Mouse (Mus musculus): ENCODE measurements around the gene Slc17a1. TPM values are rescaled to one million over a fixed set of nuclear protein-coding genes. Genes with fewer than 3 reads are reported as not detected.

Slc17a1 gene
- polyA plus RNA-seq, 1 experiment from 2014 or later = 15.2 TPM

DNA sequence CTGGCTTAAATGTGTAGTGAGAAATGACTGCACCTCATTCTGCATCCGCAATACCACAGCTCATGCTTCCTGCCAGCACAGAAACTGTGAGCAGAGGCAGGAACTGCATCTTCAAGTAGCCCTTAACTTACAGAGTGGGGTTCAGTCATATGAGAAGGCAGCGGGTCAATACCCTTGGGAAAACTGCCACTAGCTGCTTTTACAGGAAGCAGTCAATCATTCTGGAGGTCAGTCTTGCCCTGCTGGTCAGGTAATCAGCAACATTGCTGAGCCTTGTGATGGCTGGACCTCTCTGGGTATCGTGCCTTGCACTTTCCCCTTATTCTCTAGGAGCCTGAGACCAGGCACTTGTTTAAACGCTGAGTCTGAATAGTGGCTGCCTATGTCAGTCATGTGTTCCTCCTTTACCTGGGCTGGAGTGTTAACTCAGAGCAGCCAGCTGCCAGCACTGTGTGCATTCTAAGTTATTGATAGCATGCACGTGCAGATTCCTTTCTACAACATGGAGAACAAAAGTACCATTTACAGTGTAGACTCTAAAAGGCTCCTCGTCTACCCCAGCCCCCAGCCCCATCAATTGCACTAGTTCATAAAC, 21.6 kb downstream of the Slc17a1 start:
- DNase-seq (ENCODE audit: low read depth, low spot score) = no peak
- ChIA-PET CTCF (no interaction called here), POLR2A (no interaction called here)
- TF ChIP-seq CTCF (IDR thresholded peaks at IDR 0.05) = no peak
- in situ Hi-C loops (cut with MboI; ENCODE audit: low pct_unique_long_range_greater_than_20kb) = no loop called here
- ATAC-seq = no peak
- H3K27me3 ChIP-seq = no peaks in the 10 kb centered on the region

DNA sequence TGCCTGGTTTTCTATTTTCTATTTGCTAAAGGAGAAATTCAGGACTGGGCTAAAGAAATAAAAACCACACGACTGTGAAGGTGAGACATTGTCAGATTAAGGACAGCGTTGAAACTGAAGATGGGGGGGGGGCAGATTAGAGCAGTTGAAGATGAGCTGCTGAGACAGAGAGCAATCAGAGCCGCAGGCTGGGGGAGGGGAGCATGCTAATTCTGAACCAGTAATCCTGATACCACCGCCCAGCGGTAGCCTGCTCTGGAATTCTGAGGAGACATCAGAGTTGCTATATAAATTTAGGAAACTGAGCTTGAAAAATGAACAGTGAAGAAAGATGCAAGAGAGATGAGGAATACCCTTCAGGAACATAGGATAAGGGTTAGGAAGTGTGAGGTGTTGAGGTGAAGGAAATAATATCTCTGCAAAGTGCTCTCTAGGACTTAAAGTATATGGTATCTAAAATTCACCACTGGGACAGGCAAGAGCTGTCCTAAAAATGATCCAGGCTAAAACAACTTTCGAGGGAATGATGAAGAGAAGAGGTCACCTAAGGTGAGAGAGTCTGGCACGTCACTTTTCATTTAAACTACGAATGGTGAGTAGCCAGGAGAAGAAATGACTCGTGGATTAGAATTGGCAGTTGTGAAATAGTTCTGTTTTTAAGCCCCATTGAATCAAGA, 25.2 kb downstream of the Slc17a1 start:
- in situ Hi-C loops (cut with MboI; ENCODE audit: low pct_unique_long_range_greater_than_20kb) = no loop called here
- DNase-seq (ENCODE audit: low read depth, low spot score) (no peak), ATAC-seq (no peak)
- TF ChIP-seq CTCF (IDR thresholded peaks at IDR 0.05) = no peak
- ChIA-PET CTCF (no interaction called here), POLR2A (no interaction called here)
- no peaks in the 10 kb centered on the region for H3K27me3 ChIP-seq

DNA sequence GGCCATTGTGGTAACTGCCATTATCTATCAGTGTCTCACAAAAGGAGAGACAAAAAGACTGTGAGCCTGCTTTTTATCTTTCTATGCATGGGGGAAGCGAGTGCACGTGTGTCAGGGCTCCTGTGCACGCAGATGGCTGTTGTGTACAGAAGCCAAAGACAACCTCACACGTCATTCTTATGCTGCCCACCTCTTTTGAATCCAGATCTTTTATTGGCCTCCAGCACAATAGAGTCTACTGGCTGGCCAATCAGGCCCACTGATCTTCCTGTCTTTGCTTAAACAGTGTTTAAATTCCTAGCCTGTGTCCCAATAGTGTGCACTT, 25.7 kb downstream of the Slc17a1 start:
- ChIA-PET CTCF (no interaction called here), POLR2A (no interaction called here)
- no peaks in the 10 kb centered on the region for H3K27me3 ChIP-seq
- ATAC-seq (no peak), DNase-seq (ENCODE audit: low read depth, low spot score) (no peak)
- TF ChIP-seq CTCF (IDR thresholded peaks at IDR 0.05) = no peak
- in situ Hi-C loops (cut with MboI; ENCODE audit: low pct_unique_long_range_greater_than_20kb) = no loop called here

DNA sequence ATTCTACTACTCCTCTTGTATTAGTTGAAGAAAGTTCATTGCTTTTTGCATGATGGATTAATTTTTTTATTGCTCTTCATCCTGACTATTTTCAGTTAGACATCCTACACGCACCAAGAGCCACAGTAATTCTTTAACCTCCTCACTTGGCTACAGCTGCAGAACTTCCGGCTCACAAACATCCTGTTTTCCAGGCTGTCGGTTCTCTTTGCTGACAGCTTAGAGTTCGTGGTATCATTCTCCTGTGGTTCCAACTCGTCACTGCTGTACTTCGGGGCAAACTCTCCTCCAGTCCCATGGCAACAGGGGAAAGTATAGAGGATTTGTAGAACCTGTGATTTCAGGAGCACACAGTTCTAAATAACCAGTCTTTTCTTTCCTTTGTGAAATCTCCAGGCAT, 30.7 kb downstream of the Slc17a1 start:
- ATAC-seq = no peak
- ChIA-PET POLR2A (no interaction called here), CTCF (no interaction called here)
- in situ Hi-C loops (cut with MboI; ENCODE audit: low pct_unique_long_range_greater_than_20kb) = no loop called here
- no peak for DNase-seq (ENCODE audit: low read depth, low spot score)
- TF ChIP-seq CTCF (IDR thresholded peaks at IDR 0.05) = no peak
- H3K27me3 ChIP-seq = no peaks in the 10 kb centered on the region

DNA sequence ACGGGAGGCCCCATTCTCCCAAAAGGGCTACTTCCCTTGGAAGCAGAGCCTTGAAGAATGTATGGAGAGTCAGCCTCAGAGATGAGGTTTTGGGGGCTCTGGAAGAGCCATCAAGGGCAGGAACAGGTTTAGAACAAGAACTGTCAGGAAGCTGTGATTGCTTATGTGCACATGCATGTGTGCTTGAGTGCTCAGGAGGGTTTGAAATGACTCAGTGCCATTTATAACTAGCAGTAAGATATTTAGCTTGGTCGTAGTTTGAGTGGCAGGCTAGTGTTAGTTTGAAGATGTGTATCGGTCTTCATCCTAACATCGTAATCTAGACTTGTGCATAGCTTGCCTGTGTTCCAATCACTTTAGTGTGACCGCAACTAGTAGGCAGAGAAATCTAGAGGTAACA, 39.4 kb downstream of the Slc17a1 start:
- no peak for ATAC-seq
- H3K27me3 ChIP-seq = no peaks in the 10 kb centered on the region
- DNase-seq (ENCODE audit: low read depth, low spot score) = no peak
- POLR2A ChIA-PET = no interaction called here
- TF ChIP-seq CTCF (IDR thresholded peaks at IDR 0.05) = no peak
- CTCF ChIA-PET = no interaction called here
- in situ Hi-C loops (cut with MboI; ENCODE audit: low pct_unique_long_range_greater_than_20kb) = no loop called here

DNA sequence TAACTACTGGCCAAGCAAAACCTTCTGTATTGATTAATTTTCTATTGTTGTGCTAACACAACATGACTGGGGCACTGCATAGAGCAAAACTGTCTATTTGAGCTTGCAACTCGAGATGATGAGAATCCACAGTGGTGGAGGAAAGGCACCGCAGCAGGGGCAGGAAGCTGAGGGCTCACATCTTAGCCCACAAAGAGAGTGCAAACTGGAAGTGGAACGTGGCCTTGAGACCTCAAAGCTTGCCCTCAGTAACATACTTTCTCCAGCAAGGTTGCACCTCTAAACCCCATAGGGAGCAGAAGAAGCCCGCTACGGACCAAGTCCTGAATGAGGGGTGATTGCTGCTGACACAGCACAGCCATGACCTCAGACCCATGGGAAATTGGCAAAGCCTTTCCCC, 42.6 kb downstream of the Slc17a1 start:
- no peaks in the 10 kb centered on the region for H3K27me3 ChIP-seq
- no peak for TF ChIP-seq CTCF (IDR thresholded peaks at IDR 0.05)
- ChIA-PET CTCF (no interaction called here), POLR2A (no interaction called here)
- ATAC-seq (no peak), DNase-seq (ENCODE audit: low read depth, low spot score) (no peak)
- in situ Hi-C loops (cut with MboI; ENCODE audit: low pct_unique_long_range_greater_than_20kb) = no loop called here

DNA sequence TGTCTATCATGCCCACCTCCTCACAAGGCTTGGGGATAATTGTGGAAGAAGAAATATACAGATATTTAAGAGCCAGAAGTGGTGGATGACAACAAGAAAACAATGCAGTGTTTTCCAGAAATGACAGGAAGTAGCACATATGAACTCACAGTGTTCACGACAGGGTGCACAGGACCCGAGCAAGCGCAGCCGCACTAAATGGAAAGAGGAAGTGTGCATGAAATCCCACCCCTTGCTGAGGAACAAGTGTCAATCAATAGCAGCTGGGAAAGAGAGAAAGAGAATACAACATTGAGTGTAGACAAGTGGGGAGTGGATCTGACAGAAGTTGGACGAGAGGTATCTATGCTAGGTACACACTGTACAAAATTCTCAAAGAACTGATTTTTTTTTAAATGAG, 43.8 kb downstream of the Slc17a1 start:
- ChIA-PET CTCF (no interaction called here), POLR2A (no interaction called here)
- DNase-seq (ENCODE audit: low read depth, low spot score) = no peak
- in situ Hi-C loops (cut with MboI; ENCODE audit: low pct_unique_long_range_greater_than_20kb) = no loop called here
- TF ChIP-seq CTCF (IDR thresholded peaks at IDR 0.05) = no peak
- H3K27me3 ChIP-seq = no peaks in the 10 kb centered on the region
- ATAC-seq = no peak

DNA sequence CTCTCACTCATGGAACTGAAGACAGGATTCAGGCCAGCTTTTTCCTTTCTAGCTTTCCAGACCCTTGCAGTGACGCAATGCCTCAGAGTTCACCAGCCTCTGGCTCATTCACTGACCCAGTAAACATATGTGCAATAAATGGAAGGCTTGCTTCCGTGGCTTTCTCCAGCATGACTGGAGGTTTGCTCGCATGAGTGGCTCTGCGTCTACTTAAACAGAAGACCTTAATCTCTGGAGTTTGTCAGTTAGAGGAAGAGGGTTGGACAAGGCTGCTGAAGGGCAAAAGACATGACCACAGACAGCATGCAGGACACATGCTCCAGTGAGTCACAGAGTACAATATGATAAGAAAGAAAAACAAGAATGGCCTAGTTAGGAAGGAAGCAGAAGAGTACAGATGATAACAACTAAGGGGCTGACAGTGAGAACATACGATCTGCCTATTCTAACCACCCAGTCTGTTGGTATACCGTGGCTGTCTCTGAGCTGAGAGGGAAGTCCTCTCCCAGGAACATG, 46.3 kb downstream of the Slc17a1 start:
- CTCF ChIA-PET = interaction anchor here (0.9 kb wide), 1 partner anchor 9 kb away, joined by 3 read pairs; no protein-coding TSS in a partner anchor
- peak; percentile 65 for ATAC-seq

DNA sequence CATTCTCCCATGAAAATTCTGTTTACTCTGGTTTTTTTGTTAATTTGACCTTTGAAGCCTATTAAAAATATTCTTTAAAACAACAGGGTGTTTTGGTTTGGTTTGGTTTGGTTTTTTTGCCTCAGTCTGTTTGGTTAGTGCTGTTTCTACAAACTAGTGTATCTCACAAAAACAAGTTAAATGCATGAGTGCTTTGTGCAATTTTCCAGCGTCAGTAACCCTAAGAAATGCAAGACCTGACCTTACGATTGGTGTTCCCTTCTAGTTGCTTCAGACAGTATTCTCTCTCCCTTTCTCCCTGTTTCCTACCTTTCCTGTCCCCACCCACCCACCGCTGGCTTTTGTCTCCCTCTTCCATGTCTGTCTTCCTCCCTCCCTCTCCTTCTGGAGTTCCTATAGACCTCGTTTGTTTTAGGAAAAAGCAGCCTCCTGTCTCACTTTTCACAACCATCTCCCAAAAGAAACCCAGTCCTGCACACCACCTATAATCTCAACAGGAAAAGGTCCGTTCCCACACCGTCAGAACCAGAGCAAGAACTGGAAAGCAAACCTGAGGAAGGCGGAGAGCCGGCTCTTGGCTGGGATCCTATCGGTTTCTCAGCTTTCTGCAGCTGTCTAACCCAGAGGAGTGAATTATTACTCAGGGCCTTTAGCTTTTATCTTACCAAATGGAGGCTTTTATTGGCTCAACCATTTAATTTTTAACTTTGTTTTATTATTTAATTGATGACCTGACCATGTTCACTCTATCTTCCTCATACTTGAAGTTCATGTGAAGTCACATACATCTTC, 47.0 kb downstream of the Slc17a1 start, which contains the start of gene Slc17a4:
TSS of gene Slc17a4 (minus strand) at position 634 of the 792 bp plus-strand sequence.
- POLR2A ChIA-PET = no interaction called here
- ATAC-seq = no peak

More for the DNA sequence above, 46.3 kb downstream of the Slc17a1 start:
- DNase-seq (ENCODE audit: low read depth, low spot score) = peak; percentile 47
- TF ChIP-seq CTCF (IDR thresholded peaks at IDR 0.05) = no peak
- H3K27me3 ChIP-seq = no peaks in the 10 kb centered on the region
- POLR2A ChIA-PET = no interaction called here
- in situ Hi-C loops (cut with MboI; ENCODE audit: low pct_unique_long_range_greater_than_20kb) = no loop called here

DNA sequence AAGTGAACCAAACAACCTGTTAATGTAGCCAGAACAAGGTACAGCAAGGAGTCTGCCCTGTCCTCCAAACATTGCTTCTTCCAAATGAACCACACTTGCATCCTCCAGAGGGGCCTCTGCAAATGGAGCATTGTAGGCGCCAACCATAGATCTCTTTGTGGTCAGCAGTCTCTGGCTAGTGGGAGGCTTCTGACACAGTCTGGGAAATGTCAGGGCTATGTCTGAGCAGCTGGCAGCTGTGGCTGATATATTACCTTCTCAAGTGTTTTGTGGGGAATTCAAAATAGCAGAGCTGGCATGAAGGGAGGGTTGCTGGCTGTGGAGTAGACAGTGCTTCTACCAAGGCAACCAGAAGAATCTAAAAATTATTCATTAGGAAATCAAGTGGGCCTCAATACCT, 48.6 kb downstream of the Slc17a1 start:
- DNase-seq (ENCODE audit: low read depth, low spot score) = no peak

More for the DNA sequence above, 47.0 kb downstream of the Slc17a1 start, which contains the start of gene Slc17a4:
- CTCF ChIA-PET = interaction anchor here (0.8 to 1.2 kb wide), 2 partner anchors 12 to 14 kb away, joined by 3 read pairs; no protein-coding TSS in a partner anchor
- in situ Hi-C loops (cut with MboI; ENCODE audit: low pct_unique_long_range_greater_than_20kb) = no loop called here
- no peak for DNase-seq (ENCODE audit: low read depth, low spot score)
- H3K27me3 ChIP-seq = no peaks in the 10 kb centered on the region
- TF ChIP-seq CTCF (IDR thresholded peaks at IDR 0.05) = no peak

DNA sequence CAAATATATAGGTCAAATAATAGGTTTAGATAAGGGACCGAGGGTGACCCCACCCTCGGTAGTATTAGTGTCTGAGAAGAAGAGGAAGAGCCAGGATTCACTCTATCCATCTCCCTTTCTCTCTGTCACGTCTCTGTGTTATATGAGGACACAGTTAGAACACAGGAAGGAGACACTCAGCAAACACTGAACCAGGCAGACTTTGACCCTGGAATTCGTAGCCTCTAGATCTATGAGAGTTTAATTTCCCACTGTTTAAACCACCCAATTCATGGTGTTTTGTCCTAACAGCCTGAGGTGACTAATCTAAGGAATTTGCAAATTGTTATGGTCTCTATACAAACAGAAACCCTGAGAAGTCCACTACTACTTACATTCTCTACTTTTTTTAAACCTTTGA, 50.1 kb downstream of the Slc17a1 start:
- in situ Hi-C loops (cut with MboI; ENCODE audit: low pct_unique_long_range_greater_than_20kb) = no loop called here
- no peaks in the 10 kb centered on the region for H3K27me3 ChIP-seq
- no peak for ATAC-seq
- ChIA-PET CTCF (no interaction called here), POLR2A (no interaction called here)
- DNase-seq (ENCODE audit: low read depth, low spot score) = no peak
- TF ChIP-seq CTCF (IDR thresholded peaks at IDR 0.05) = no peak

More for the DNA sequence above, 48.6 kb downstream of the Slc17a1 start:
- no peak for TF ChIP-seq CTCF (IDR thresholded peaks at IDR 0.05)
- H3K27me3 ChIP-seq = no peaks in the 10 kb centered on the region
- ChIA-PET POLR2A (no interaction called here), CTCF (interaction anchor here (1.2 kb wide), 1 partner anchor 11 kb away, joined by 3 read pairs; no protein-coding TSS in a partner anchor)
- in situ Hi-C loops (cut with MboI; ENCODE audit: low pct_unique_long_range_greater_than_20kb) = no loop called here
- no peak for ATAC-seq

Measured in Patski (cell line).